In the genomic region with DNA sequence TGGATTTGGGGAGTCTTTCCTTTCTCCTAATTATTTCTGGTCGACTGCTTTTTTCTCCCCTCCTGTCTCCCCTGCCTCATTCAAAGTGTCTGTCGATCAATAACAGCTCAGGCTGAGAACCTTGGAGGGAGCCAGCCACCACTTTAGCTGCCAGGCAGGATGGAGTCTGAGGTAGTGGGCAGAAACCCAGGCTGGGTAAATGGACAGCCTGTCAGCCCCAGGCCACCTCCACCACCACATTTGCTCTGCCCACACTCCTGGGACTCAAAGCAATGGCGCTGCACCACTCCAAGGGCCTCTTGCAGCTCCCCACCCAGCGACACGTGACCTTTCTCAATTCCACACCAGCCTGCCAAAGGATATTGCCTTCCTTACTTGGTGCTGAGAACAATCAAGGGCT, we compare ENCODE assay signal across 16 mouse cellular contexts.
DNase-seq lines count a peak whose midpoint lies in the region; ATAC-seq lines count a peak whose summit lies in the region.
"Had no signal": no experiment of that assay in that cellular context is flagged by ENCODE, and none has a peak within 500 bp of the region (broad histone marks: within the 10 kb centered on the region; RNA-seq: fewer than 3 reads in every experiment).

No protein-coding gene starts in this region.

- no peak overlapping the region for H3K4me3 ChIP-seq in forebrain, embryonic 10.5 days
- H3K4me3 ChIP-seq in forebrain, embryonic 12.5 days (replicated peaks) = no peak overlapping the region
- H3K4me3 ChIP-seq in hindbrain, embryonic 13.5 days = no peak overlapping the region
- H3K4me3 ChIP-seq in midbrain, embryonic 14.5 days (replicated peaks; ENCODE audit: low read depth, low read length) = no peak overlapping the region
- H3K4me3 ChIP-seq: embryonic facial prominence, embryonic 10.5 days; left cerebral cortex, adult 2 months; limb, embryonic 10.5 days had no signal

- 0 out of 2 replicates have a peak, but pooled peaks cover 6% of the 10 kb centered on the region for H3K27me3 ChIP-seq in forebrain, embryonic 10.5 days (ENCODE audit: poor library complexity, severe bottlenecking)
- H3K27me3 ChIP-seq in forebrain, embryonic 12.5 days = no peaks in the 10 kb centered on the region
- H3K27me3 ChIP-seq in hindbrain, embryonic 13.5 days = no peaks in the 10 kb centered on the region
- no peaks in the 10 kb centered on the region for H3K27me3 ChIP-seq in midbrain, embryonic 14.5 days (ENCODE audit: control insufficient read depth, insufficient read depth, low read length)

- H3K4me1 ChIP-seq in forebrain, embryonic 10.5 days = peaks cover 32% of the 10 kb centered on the region
- peaks cover 35% of the 10 kb centered on the region for H3K4me1 ChIP-seq in forebrain, embryonic 12.5 days
- peaks cover 47% of the 10 kb centered on the region for H3K4me1 ChIP-seq in hindbrain, embryonic 13.5 days (replicated peaks)
- H3K4me1 ChIP-seq in midbrain, embryonic 14.5 days (ENCODE audit: control insufficient read depth, insufficient read depth, low read length) = peaks cover 51% of the 10 kb centered on the region

- H3K9me3 ChIP-seq in forebrain, embryonic 10.5 days = no peaks in the 10 kb centered on the region
- H3K9me3 ChIP-seq in forebrain, embryonic 12.5 days = no peaks in the 10 kb centered on the region
- no peaks in the 10 kb centered on the region for H3K9me3 ChIP-seq in hindbrain, embryonic 13.5 days
- no peaks in the 10 kb centered on the region for H3K9me3 ChIP-seq in midbrain, embryonic 14.5 days (ENCODE audit: control insufficient read depth, low read length)
- H3K9me3 ChIP-seq: embryonic facial prominence, embryonic 10.5 days; limb, embryonic 10.5 days had no signal

- intact Hi-C loops in left cerebral cortex, postnatal 4 days (cut with DNase I) = no loop called here
- intact Hi-C loops in left cerebral cortex, postnatal 25 days (cut with DNase I) = no loop called here

- WGBS in forebrain, embryonic 10.5 days = 56% methylated on average over 5 of the region's 5 CpGs
- WGBS in forebrain, embryonic 12.5 days = 34% methylated on average over 5 of the region's 5 CpGs
- WGBS in hindbrain, embryonic 13.5 days = 44% methylated on average over 5 of the region's 5 CpGs
- 24% methylated on average over 5 of the region's 5 CpGs for WGBS in midbrain, embryonic 14.5 days

- H3K9ac ChIP-seq in forebrain, embryonic 12.5 days = no peak overlapping the region
- no peak overlapping the region for H3K9ac ChIP-seq in hindbrain, embryonic 13.5 days
- 0 out of 2 replicates have a peak overlapping the region, but pooled peaks have one; percentile 16 for H3K9ac ChIP-seq in midbrain, embryonic 14.5 days (replicated peaks; ENCODE audit: low read length)

- ATAC-seq in forebrain, embryonic 12.5 days (ENCODE audit: low FRiP score) = no peak
- ATAC-seq in hindbrain, embryonic 13.5 days (ENCODE audit: low FRiP score) = no peak
- ATAC-seq in midbrain, embryonic 14.5 days (ENCODE audit: low FRiP score, low TSS enrichment) = no peak
- ATAC-seq: CD4-positive, CD25-positive, alpha-beta regulatory T cell, adult 4 months; intestine, postnatal 0 days had no signal

- H3K36me3 ChIP-seq in forebrain, embryonic 10.5 days (replicated peaks) = no peaks in the 10 kb centered on the region
- H3K36me3 ChIP-seq in forebrain, embryonic 12.5 days (replicated peaks) = no peaks in the 10 kb centered on the region
- H3K36me3 ChIP-seq in hindbrain, embryonic 13.5 days = no peaks in the 10 kb centered on the region
- H3K36me3 ChIP-seq in midbrain, embryonic 14.5 days (ENCODE audit: control insufficient read depth, insufficient read depth, low read length) = no peaks in the 10 kb centered on the region
- H3K36me3 ChIP-seq: embryonic facial prominence, embryonic 10.5 days; limb, embryonic 10.5 days had no signal

- H3K27ac ChIP-seq in forebrain, embryonic 10.5 days = 0 out of 2 replicates have a peak overlapping the region, but pooled peaks have one; percentile 44
- no peak overlapping the region for H3K27ac ChIP-seq in forebrain, embryonic 12.5 days
- peak overlapping the region; percentile 10 for H3K27ac ChIP-seq in hindbrain, embryonic 13.5 days
- peak overlapping the region; percentile 86 for H3K27ac ChIP-seq in midbrain, embryonic 14.5 days (replicated peaks; ENCODE audit: low read depth, low read length)
- H3K27ac ChIP-seq: embryonic facial prominence, embryonic 10.5 days; left cerebral cortex, adult 2 months; limb, embryonic 10.5 days had no signal

- no peak overlapping the region for H3K4me2 ChIP-seq in forebrain, embryonic 12.5 days
- no peak overlapping the region for H3K4me2 ChIP-seq in hindbrain, embryonic 13.5 days
- H3K4me2 ChIP-seq in midbrain, embryonic 14.5 days (ENCODE audit: low read length) = no peak overlapping the region

- no peak for DNase-seq in forebrain, embryonic 10.5 days (ENCODE audit: extremely low spot score, low spot score)
- peak; percentile 24 for DNase-seq in left cerebral cortex, postnatal 4 days
- DNase-seq in left cerebral cortex, postnatal 25 days (ENCODE audit: low spot score in 2 of 2) = no peak
- DNase-seq in midbrain, embryonic 14.5 days = peak; percentile 39
- DNase-seq in adrenal gland, postnatal 4 days (ENCODE audit: low spot score in 2 of 2) = no peak
- DNase-seq in kidney, postnatal 36 days = no peak
- DNase-seq: cerebellum, adult 18-20 months; right cerebral cortex, postnatal 14 days; spleen, adult 18-20 months had no signal

Comparison
In these comparisons a context has a peak if more than half of its experiments do, and no peak if none do; other contexts are left out.
1. DNase-seq: peak in left cerebral cortex, postnatal 4 days (single experiment) and midbrain, embryonic 14.5 days (single experiment); none in forebrain, embryonic 10.5 days (single experiment), left cerebral cortex, postnatal 25 days (0 of 2), adrenal gland, postnatal 4 days (0 of 2) and kidney, postnatal 36 days (0 of 2).